Mouse (Mus musculus) G1E (cell line): ENCODE data around the gene Dnajb1.

Source experiments
- CTCF ChIP-seq: IDR thresholded peaks from 2 replicates; pipeline ENCODE4 v1.5.1; 2012; ENCODE audit warnings: low read depth, low read length, inconsistent platforms, mixed read lengths
- GATA1 ChIP-seq: IDR thresholded peaks from 2 replicates; pipeline ENCODE4 v1.6.1; 2012; ENCODE audit warnings: borderline replicate concordance, low read length, inconsistent platforms, mixed read lengths
- TAL1 ChIP-seq: conservative IDR thresholded peaks from 2 replicates; pipeline ENCODE4 v1.6.1; 2012; ENCODE audit warnings: low read depth, low read length, inconsistent platforms, mixed read lengths

GRCm38 (mm10) chr8:83599814-83600213 lies 8.2 kb upstream of the Dnajb1 start:
- no peak for TF ChIP-seq CTCF
- no peak for TF ChIP-seq GATA1
- TF ChIP-seq TAL1 = no peak
